Mouse (Mus musculus) R1 (cell line): ENCODE data around the gene Tgfbr3.
"Not testable (repeated sequence)": the region's sequence is repeated elsewhere in the genome, so short reads cannot be mapped to it uniquely, and the experiment has no call there.

ENCODE experiments used
- DNase-seq: peaks from one replicate; pipeline ENCODE4 v3.0.0-alpha.2; 2018; ENCODE audit warnings: low read depth, low spot score

The Tgfbr3 gene

DNA sequence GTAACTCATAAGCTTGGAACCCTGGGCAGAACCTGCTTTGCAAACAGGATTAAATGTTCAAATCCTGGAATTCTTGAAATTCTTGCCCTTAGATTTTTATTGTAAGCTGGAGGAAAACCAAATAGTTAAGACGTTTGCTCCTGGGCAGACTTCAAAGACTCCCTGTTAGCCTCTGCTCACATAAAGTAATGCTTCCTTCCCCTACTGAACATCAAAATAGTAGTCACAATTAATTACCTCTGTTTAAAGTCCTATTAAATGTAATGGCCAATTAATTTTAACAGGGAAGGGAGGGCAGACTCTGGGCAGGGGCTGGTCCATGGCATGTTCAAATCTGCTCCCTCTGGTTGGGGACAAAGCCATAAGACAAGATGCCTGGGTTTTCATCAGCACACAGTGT, 49.2 kb downstream of the Tgfbr3 start:
- no peak for DNase-seq

DNA sequence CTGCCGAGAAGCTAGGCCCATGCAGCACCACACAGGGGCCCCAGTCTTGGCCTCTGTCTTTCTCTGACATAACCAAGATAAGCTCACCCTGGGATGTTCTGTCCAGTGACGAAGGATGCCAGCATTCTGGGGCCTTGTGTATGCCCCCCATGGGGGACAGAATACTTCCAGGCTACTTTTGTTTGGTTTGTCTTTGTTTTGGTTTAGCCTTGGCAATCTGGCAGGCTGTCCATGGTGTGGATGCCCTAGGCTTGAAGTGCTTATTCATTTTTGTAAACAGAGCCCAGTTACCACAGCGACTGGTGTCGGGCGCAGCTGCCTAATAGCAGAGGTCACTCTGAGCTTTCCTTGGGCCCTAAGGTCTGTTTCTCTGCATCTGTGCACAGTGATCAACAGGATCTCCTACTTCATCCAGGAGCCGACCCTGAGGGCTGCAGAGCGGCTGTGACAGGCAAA, 51.4 kb downstream of the Tgfbr3 start:
- no peak for DNase-seq

DNA sequence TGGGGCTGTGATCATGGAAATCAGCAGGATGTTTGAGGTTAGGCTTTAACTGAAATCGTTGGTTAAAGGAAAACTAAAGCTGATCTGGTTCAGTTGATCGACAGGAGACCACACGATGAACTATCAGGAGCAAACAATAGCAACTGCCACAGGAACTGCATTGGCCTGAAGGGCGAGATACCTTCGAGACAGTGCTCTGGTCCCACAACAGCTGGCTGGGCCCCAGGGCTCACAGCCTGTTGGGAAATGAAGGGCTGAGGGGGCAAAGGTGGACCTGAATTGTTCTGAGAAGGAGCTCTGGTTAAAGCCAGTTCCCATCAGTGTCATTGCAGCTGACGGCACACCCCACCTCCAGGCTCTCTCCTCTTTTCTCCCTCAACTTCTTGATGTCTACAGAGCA, 52.5 kb downstream of the Tgfbr3 start:
- no peak for DNase-seq

DNA sequence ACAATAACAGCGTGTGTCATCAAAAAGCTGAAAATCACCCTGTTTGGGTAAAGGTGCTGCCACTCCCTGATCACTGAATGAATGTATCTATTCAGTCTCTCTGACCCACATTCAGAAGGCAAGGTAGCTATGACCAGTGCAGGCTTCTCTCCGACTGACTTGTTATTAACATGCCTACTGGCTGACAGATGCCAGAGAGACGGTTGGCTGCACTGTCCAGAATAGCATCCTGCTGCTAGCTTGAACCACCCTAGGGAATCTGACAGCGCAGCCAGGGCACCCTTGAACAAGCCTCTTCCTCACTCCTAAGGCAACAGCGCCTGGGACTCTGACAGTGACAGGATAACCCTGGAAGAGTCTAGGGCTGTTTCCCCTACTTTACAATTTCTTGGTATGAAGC, 53.4 kb downstream of the Tgfbr3 start:
- DNase-seq, result no peak

DNA sequence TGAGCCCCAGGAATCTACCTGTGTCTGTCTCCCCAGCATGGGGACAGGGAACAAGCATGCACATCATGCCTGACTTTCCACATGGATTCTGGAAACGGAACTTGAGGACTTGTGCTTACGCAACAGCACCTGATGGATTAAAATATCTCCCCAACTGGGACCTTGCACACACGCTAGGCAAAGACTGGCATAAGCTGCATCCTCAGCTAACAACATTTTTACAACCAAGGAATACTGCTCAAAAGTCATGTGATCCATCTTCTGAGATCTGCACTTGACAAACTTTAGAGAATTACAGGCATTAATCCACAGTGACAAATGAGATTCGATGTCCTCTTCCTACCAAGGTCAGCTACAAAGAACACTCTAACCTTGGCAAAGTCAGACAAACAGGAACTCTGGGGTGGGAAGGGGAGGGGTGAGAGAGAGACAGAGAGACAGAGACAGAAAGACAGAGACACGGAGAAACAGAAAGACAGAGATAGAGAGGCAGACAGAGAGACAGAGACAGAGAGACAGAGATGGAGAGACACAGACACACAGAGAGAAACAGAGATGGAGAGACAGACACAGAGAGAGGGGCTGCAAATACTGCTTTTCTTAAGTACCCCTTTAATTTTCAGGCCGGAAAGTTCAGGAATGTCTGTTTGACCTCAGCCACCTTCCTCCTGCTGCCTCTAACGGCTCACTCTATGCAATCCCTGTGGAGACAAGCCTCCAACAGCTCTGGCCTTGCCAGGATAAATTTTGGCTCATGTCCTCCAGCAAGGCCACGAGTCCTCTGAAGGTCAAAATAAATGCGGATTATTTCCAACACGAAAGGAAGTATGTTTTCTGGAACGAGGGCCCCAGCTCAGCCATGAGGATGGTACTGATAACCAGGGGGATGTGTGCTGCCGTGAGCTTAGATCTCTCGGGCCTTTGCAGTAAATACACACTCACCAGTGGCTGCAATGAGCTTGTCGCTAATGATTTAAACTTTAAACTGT, 55.8 kb downstream of the Tgfbr3 start:
- no peak for DNase-seq

DNA sequence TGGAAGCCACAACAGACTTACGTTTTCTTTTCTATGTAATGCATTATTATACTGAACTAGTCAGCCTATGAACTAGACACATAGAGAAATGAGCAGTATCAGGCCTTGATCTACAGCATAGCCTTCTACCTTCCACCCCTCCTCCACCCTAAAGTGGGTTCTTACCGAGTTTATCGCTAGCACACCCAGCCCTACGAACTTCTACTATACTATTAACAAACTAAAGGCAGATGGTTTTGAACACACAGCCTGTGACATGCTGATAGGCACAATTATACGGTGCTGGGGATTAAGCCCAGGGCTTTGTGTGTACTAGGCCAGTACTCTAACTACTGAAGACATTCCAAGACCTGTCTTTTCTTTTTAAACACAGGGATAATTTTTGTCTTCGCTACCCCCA, 59.2 kb downstream of the Tgfbr3 start:
- DNase-seq, result no peak

DNA sequence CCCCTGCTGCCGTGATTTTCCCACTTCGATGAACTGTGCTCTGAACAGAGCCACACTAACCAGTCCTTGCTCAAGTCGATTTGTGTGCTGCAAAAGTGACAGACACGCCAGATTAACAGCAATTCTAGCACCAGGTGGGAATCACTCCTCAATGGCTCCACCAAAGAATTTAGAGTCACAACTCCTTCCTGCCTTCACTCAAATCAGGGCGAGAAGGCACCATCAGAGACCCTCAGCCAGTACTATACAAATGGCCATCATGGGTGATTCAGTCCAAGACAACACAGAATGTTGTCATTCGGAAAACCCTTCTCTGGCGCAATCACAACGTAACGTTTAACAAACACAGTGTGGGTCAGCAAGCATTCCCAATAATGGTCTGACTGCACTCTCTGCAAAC, 60.4 kb downstream of the Tgfbr3 start:
- no peak for DNase-seq

DNA sequence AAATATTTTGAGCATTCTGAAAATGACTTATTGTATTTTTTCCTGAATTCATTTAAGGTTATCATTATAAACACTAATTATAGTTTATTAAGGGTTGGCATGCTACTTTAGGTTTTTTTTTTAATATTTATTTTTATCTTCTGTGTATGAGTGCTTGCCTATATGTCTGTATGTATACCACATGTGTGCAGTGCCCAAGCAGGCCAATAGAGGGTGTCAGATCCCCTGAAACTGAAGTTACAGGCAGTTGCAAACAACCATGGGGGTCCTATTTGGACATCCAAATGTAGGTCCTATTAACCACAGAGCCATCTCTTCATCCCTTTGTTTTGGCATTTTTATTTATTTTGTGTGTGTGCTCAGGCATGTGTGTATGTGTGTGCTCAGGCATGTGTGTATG, 61.8 kb downstream of the Tgfbr3 start:
- DNase-seq, result peak; percentile 27

DNA sequence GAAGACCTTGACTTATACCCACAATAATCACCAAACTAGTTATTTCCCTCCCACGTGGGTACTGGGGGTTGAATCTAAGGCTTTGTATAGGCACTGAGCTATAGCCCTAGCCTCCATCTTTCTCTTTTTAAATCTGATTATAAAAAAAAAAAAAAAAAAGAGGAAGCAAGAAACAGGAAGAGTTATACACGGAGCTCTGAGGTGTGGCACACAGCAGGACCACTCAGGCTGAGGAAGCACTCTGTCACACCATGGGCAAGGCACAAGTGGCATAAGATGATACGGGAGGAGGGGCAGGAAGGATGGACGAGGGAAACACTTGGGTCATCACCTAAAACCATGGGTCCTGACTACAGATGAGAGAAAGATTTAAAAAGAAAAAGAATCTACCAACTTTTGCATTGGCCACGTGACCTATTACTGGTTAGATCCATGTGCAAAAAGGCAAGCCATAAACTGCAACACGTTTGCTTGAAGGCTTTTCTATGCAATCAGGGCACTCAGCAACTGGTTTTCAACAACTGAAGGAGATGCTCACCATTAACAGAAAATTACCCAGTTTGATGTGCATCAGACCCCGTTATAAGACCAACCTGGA, 64.5 kb downstream of the Tgfbr3 start:
- no peak for DNase-seq

DNA sequence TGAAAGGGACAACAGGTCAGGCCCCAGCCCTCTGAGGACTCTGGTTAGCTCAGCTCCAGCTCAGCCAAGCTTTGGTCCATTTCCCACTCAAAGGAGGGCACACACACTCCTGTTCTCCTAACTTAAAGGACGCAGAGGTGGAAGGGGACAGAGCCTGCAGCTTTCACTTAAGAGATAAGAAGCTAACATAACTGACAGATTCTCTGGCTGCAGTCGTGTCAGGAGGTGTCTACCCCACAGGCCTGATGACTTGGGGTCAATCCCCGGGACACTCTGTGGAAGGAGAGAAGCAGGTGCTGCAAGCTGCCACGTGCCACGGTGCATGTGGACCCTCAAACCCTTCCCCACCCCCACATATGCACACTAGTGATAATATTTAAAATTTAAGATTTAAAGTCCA, 65.3 kb downstream of the Tgfbr3 start:
- no peak for DNase-seq

DNA sequence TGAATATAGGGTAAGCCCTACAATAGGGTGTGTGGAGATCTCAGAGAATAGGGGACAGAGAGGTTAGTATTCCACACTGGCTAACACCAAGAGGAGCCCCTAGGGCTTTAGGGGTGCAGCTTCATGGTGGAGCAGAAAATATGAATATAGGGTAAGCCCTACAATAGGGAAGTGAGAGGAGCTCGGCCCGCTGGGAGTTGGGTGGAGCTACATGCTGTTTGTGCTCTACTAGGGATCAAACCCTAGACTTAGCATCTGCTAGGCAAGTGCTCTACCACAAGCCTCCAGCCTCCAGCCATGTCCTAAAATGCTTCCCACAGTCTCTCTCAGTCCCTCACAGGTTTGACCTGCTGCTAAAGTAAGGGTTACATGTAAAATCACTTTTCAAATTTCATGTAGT, 65.9 kb downstream of the Tgfbr3 start:
- DNase-seq, result not testable (repeated sequence)

DNA sequence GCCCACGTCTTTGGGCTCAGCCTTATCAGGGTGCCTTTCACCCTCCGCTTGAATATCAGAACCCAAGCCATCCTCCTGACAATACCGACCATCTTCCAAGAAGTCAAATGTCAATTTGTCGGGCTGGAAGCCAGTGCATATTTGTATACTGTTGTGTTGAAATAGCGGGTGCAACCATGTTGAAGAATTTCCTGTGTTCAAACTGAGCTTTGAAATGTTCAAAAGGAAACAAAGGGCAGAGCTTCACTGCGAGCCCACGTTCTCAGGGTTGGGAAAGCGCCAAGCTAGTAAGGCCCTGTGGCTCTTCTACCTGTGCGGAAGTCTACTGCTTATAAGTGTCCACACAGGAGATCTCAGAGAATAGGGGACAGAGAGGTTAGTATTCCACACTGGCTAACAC, 66.4 kb downstream of the Tgfbr3 start:
- DNase-seq, result no peak

DNA sequence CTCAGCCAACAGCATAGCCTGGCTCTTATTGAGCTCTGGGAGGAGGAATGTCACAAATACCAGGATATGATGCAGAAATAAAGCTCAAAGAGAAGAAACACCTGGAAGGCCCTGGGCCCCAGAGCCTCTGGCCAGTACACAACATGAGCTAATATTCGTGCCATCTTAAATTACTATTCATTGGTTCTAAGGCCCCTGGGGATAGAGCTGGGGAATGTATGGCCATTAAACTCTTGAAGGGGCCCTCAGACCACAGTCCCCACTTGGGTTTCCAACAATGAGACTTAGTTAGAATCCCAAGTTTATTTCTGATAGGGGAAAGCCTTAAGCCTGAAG, 66.8 kb downstream of the Tgfbr3 start:
- no peak for DNase-seq

DNA sequence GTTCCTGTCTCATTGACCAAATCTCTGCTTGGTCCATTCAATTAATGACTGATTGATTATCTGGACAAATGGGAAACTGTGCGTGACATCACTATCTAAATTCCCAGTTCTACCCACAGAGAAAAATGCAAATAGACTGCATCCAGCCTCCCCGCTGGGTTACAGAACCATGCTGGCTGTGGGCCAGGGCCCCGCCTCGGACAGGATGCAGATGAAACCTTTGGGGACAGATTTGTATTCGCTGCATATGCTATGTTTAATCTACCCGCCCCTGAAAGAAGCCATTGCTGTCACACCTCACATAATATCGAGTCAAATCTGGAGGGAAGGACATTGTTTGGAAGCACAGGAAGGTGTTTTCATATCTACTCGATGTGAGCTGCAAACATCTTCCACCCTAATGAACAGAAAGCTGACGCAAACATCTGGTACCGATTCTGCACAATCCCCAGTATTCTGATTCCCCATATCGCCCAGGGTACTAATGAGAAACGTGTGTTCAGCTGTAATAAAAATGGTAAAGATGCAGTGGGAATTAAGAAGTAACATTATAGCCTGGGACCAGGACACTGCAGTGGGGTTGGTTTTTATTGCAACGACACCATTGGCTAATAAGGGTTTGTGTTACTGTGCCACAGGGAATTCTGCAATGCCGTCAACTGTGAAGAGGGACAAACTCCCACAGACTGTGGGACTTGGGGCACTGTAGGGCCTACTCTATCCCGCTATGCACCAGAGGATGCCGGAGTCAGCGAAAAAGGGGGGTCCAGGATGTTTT, 67.3 kb downstream of the Tgfbr3 start:
- DNase-seq, result no peak

DNA sequence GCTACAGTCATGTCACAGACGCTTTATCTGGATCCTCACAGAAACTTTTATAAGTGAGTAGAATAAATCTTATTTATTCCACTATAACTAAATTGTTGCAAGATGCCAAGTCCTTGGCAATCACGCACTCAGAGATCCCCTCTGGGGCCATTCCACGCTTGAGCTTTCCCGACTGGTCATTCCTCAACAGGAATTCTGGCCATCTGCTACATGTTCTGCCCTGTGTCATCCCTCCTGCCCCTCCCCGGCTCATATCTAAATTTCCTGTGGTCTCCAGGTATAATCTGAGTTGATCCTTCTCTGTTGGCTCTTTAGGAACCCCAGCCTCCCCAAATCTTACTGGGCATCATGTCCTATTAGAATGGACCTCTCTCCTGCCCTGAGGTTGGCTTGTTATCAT, 68.5 kb downstream of the Tgfbr3 start:
- DNase-seq, result no peak

DNA sequence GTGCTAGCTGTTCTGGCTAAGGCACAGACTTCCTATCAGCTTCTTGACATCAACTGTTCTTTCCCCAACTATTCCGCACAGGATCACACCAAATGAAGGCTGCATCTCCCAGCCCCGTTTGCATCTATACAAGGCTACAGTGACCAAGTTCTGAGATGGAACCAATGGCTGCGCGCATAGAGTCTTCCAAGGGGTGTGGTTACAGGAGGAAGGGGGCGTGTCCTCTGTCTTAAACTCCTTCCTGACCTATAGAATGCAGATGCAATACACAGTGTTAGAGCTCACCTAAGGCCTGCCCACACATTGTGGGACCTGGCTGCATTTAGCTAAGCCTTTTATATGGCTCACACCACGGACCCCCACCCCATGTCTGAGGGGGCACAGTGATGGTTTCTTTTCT, 69.5 kb downstream of the Tgfbr3 start:
- peak; percentile 79 for DNase-seq

DNA sequence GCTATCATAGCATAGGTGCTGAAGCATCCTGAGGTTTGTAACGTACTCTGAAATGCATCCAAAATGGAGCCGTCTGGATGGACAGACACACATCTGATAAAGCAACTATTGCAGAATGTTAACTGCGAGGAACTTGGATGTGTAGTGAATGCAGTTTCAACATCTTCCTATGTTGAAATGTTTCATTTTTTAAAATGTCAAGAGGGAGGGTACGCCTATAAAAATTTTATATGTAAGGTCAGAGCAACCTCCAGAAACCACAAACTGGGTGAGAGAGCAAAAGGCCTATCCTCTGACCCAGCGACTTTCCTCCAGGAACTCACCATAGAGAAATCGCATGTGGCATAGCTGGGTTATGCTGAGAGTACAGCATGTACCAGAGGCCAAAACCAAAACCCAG, 70.1 kb downstream of the Tgfbr3 start:
- no peak for DNase-seq

DNA sequence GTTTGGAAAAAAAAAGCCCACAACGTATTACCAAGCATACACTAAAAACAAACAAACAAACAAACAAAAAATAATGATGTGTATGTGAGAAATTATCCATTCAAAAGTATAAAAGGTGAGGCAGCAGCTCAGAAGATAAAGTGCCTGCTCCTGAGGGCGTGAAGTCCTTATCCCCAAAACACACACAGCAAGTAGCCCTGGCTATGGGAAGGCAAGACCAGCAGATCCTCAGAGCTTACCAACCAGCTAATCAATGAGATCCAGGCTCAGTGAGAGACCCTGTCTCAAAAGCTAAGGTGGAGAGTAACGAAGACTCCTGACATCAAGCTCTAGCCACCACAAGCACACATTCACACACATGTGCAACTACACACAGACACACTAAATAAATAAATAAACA, 70.8 kb downstream of the Tgfbr3 start:
- DNase-seq, result no peak

DNA sequence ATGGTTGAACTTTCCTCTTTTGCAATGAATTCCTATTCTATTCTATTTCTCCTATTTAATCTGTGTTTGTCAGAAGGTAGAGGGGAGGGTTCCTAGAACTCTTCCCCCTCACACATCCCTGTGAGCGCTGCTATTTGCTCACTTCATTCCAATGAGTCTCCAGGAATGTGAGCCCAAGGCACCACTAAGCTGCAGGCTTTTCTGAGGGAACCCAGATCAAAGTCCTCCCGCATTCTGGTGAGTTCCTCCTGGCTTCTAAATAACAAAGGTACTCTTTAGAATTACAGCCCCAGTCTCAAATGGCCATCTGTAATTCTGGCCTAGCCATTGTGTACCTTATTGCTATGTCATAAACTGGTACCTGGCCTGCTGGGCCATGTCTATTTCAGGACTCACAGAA, 72.3 kb downstream of the Tgfbr3 start:
- DNase-seq, result peak; percentile 44

DNA sequence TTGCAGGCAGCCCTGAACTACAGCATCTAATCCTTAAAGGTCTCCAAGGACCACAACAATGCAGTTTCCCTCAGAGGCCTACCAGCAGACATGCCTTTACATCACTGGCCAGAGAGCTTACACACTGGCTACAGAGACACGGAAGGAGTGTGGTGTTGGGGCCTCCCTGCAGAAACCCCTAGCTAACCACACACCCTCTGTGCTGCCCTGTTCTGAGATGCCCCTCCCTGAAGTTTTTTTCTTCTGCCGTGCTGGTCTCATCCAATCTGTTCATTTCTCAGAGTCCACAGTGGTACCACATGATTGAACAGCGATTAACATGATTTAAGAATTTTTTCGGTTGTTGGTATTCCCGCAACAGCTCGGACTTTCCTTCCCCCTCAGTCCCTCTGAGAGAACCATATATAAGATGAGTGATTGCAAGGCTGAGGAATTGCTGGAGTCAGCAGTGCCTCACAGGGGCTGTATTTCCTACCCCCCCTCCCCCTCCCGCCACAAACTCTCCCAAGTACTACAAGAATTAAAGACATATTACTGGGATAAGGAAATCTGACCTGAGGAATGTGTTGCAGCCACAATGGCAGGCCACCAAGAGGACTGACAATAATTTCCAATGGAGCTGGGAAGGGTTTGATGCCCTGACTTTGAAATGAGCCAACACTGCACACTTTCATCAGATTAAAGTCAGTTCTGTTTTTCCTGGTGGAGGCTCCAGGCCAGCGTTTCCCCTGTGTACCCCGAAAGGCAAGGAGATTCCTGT, 75.9 kb downstream of the Tgfbr3 start:
- DNase-seq, result no peak

DNA sequence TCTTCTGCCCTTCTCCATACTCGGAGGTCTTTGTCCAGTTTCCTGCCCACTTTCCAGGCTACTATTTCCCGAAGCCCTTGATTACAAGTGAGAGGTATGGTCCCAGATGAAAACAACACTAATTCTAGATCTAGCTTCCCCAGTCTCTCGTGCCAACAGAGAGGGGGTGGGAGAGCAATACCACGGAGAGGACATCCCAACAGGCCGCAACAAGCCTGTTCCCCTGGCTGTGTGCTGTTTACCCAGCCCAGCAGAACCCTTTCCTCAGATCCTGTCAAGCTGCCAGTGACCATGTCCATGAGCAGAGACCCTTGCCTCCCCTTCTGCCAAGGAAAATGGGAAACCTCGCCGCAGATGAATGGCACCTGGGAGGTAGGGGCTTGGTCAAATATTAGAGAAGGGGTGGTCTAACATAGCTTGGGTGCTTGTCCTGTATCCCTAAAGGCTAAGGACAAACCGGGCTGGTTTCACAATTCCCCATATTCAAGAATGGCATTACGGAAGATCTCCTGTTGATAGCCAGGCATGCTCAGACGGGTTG, 77.5 kb downstream of the Tgfbr3 start:
- DNase-seq, result no peak
